Mouse (Mus musculus): ENCODE data around the gene Atp5d. TPM values are rescaled to one million over a fixed set of nuclear protein-coding genes. Genes with fewer than 3 reads are reported as not detected.
A peak's percentile ranks its signal among the peaks of the same experiment; 100 is the strongest.

Atp5d gene
- polyA plus RNA-seq (2016; fragmentation: Nextera tagmentation; extraction: Ambion mirVana): 396 and 422 TPM in 2 replicates

GRCm38 (mm10) chr10:80138553-80139438 is at the start of gene Atp5d:
TSS of gene Atp5d (plus strand) at chr10:80138632.
- peaks cover 33% of the 10 kb centered on the region for H3K27me3 ChIP-seq (replicated peaks)
- H3K4me2 ChIP-seq (replicated peaks): peak within 1 kb of the TSS; percentile 99
- H3K9me3 ChIP-seq: no peaks in the 10 kb centered on the region
- peaks cover 21% of the 10 kb centered on the region for H3K36me3 ChIP-seq
- under 1% methylated on average over 84 of the region's 94 CpGs for WGBS
- 0 out of 2 replicates have a peak, but pooled peaks have one; percentile 2 for ATAC-seq (ENCODE audit: low FRiP score, low read depth)
- peak within 1 kb of the TSS; percentile 90 for H3K27ac ChIP-seq
- H3K9ac ChIP-seq: peak within 1 kb of the TSS; percentile 94
- peaks cover 55% of the 10 kb centered on the region for H3K4me1 ChIP-seq
- peak within 1 kb of the TSS; percentile 84 for H3K4me3 ChIP-seq

- H3K4me1 ChIP-seq: no peaks in the 10 kb centered on the region
- 62% methylated on average over 4 of the region's 4 CpGs for WGBS
- ATAC-seq (ENCODE audit: low FRiP score, low read depth): no peak
- H3K4me2 ChIP-seq (replicated peaks): no peak overlapping the region
- no peak overlapping the region for H3K4me3 ChIP-seq
- H3K27me3 ChIP-seq (replicated peaks): no peaks in the 10 kb centered on the region
- H3K9me3 ChIP-seq: no peaks in the 10 kb centered on the region
- 0 out of 2 replicates have a peak overlapping the region, but pooled peaks have one; percentile 5 for H3K9ac ChIP-seq
- H3K27ac ChIP-seq: no peak overlapping the region
- peaks cover 4% of the 10 kb centered on the region; the same call in 1 of the 2 replicates for H3K36me3 ChIP-seq
Measured at GRCm38 (mm10) chr10:80089146-80089545, 49.3 kb upstream of the Atp5d start.

GRCm38 (mm10) chr10:80091527-80091926 is 46.9 kb upstream of the Atp5d start:
- no peak overlapping the region for H3K4me2 ChIP-seq (replicated peaks)
- ATAC-seq (ENCODE audit: low FRiP score, low read depth): no peak
- H3K27me3 ChIP-seq (replicated peaks): no peaks in the 10 kb centered on the region
- no peaks in the 10 kb centered on the region for H3K36me3 ChIP-seq
- no peak overlapping the region for H3K9ac ChIP-seq
- no peak overlapping the region for H3K27ac ChIP-seq
- no peak overlapping the region for H3K4me3 ChIP-seq
- H3K9me3 ChIP-seq: no peaks in the 10 kb centered on the region
- no peaks in the 10 kb centered on the region for H3K4me1 ChIP-seq
- WGBS: 86% methylated on average over 6 of the region's 6 CpGs

GRCm38 (mm10) chr10:80092690-80093089 is 45.7 kb upstream of the Atp5d start:
- no peak overlapping the region for H3K27ac ChIP-seq
- no peaks in the 10 kb centered on the region for H3K9me3 ChIP-seq
- WGBS: 83% methylated on average over 5 of the region's 5 CpGs
- no peaks in the 10 kb centered on the region for H3K36me3 ChIP-seq
- no peak overlapping the region for H3K4me2 ChIP-seq (replicated peaks)
- no peak overlapping the region for H3K9ac ChIP-seq
- no peak overlapping the region for H3K4me3 ChIP-seq
- H3K4me1 ChIP-seq: peaks cover 6% of the 10 kb centered on the region; the same call in 1 of the 2 replicates
- H3K27me3 ChIP-seq (replicated peaks): no peaks in the 10 kb centered on the region
- ATAC-seq (ENCODE audit: low FRiP score, low read depth): no peak

GRCm38 (mm10) chr10:80094085-80094484 is 44.3 kb upstream of the Atp5d start:
- Histone ChIP-seq H3K27ac (no peak overlapping the region), H3K4me2 (replicated peaks) (no peak overlapping the region), H3K9ac (no peak overlapping the region), H3K36me3 (no peaks in the 10 kb centered on the region), H3K4me1 (peaks cover 6% of the 10 kb centered on the region; the same call in 1 of the 2 replicates), H3K9me3 (no peaks in the 10 kb centered on the region), H3K4me3 (no peak overlapping the region), H3K27me3 (replicated peaks) (no peaks in the 10 kb centered on the region)
- no peak for ATAC-seq (ENCODE audit: low FRiP score, low read depth)
- 88% methylated on average over 6 of the region's 6 CpGs for WGBS

GRCm38 (mm10) chr10:80094684-80095083 is 43.7 kb upstream of the Atp5d start:
- Histone ChIP-seq H3K27me3 (replicated peaks) (no peaks in the 10 kb centered on the region), H3K4me1 (peaks cover 6% of the 10 kb centered on the region; the same call in 1 of the 2 replicates), H3K9ac (no peak overlapping the region), H3K36me3 (no peaks in the 10 kb centered on the region), H3K4me3 (no peak overlapping the region), H3K4me2 (replicated peaks) (no peak overlapping the region), H3K9me3 (no peaks in the 10 kb centered on the region), H3K27ac (no peak overlapping the region)
- no peak for ATAC-seq (ENCODE audit: low FRiP score, low read depth)
- 90% methylated on average over 3 of the region's 3 CpGs for WGBS

GRCm38 (mm10) chr10:80095547-80095946 is 42.9 kb upstream of the Atp5d start:
- Histone ChIP-seq H3K9me3 (no peaks in the 10 kb centered on the region), H3K27me3 (replicated peaks) (no peaks in the 10 kb centered on the region), H3K4me2 (replicated peaks) (no peak overlapping the region), H3K27ac (no peak overlapping the region), H3K9ac (no peak overlapping the region), H3K36me3 (no peaks in the 10 kb centered on the region), H3K4me1 (peaks cover 7% of the 10 kb centered on the region), H3K4me3 (no peak overlapping the region)
- ATAC-seq (ENCODE audit: low FRiP score, low read depth): no peak
- WGBS: 86% methylated on average over 5 of the region's 5 CpGs

GRCm38 (mm10) chr10:80097275-80097674 is 41.2 kb upstream of the Atp5d start:
- WGBS: 19% methylated on average over 7 of the region's 7 CpGs
- no peak overlapping the region for H3K9ac ChIP-seq
- no peaks in the 10 kb centered on the region for H3K36me3 ChIP-seq
- no peaks in the 10 kb centered on the region for H3K27me3 ChIP-seq (replicated peaks)
- peaks cover 19% of the 10 kb centered on the region for H3K4me1 ChIP-seq
- no peaks in the 10 kb centered on the region for H3K9me3 ChIP-seq
- no peak overlapping the region for H3K27ac ChIP-seq
- ATAC-seq (ENCODE audit: low FRiP score, low read depth): no peak
- H3K4me3 ChIP-seq: no peak overlapping the region
- no peak overlapping the region for H3K4me2 ChIP-seq (replicated peaks)

- no peak for ATAC-seq (ENCODE audit: low FRiP score, low read depth)
- no peak overlapping the region for H3K9ac ChIP-seq
- H3K27me3 ChIP-seq (replicated peaks): no peaks in the 10 kb centered on the region
- no peak overlapping the region for H3K27ac ChIP-seq
- no peak overlapping the region for H3K4me2 ChIP-seq (replicated peaks)
- no peaks in the 10 kb centered on the region for H3K36me3 ChIP-seq
- WGBS: 83% methylated on average over 5 of the region's 5 CpGs
- H3K9me3 ChIP-seq: no peaks in the 10 kb centered on the region
- peaks cover 19% of the 10 kb centered on the region for H3K4me1 ChIP-seq
- no peak overlapping the region for H3K4me3 ChIP-seq
Measured at GRCm38 (mm10) chr10:80098630-80099029, 39.8 kb upstream of the Atp5d start.

- no peak for ATAC-seq (ENCODE audit: low FRiP score, low read depth)
- Histone ChIP-seq H3K4me1 (peaks cover 19% of the 10 kb centered on the region), H3K4me3 (no peak overlapping the region), H3K9ac (no peak overlapping the region), H3K36me3 (no peaks in the 10 kb centered on the region), H3K4me2 (replicated peaks) (peak overlapping the region; percentile 98), H3K27me3 (replicated peaks) (no peaks in the 10 kb centered on the region), H3K9me3 (no peaks in the 10 kb centered on the region), H3K27ac (no peak overlapping the region)
- WGBS: 72% methylated on average over 11 of the region's 11 CpGs
Measured at GRCm38 (mm10) chr10:80100982-80101381, 37.5 kb upstream of the Atp5d start.

GRCm38 (mm10) chr10:80102216-80102915 is 36.1 kb upstream of the Atp5d start:
- no peaks in the 10 kb centered on the region for H3K27me3 ChIP-seq (replicated peaks)
- H3K27ac ChIP-seq: peak overlapping the region; percentile 38; the same call in 1 of the 2 replicates
- ATAC-seq (ENCODE audit: low FRiP score, low read depth): peak; percentile 81
- peak overlapping the region; percentile 84 for H3K9ac ChIP-seq
- peak overlapping the region; percentile 98 for H3K4me2 ChIP-seq (replicated peaks)
- peak overlapping the region; percentile 93 for H3K4me3 ChIP-seq
- no peaks in the 10 kb centered on the region for H3K9me3 ChIP-seq
- no peaks in the 10 kb centered on the region for H3K36me3 ChIP-seq
- under 1% methylated on average over 59 of the region's 59 CpGs for WGBS
- peaks cover 15% of the 10 kb centered on the region for H3K4me1 ChIP-seq

- no peak overlapping the region for H3K27ac ChIP-seq
- WGBS: 87% methylated on average over 2 of the region's 2 CpGs
Measured at GRCm38 (mm10) chr10:80103032-80103431, 35.4 kb upstream of the Atp5d start.

More at GRCm38 (mm10) chr10:80103032-80103431, 35.4 kb upstream of the Atp5d start:
- Histone ChIP-seq H3K4me1 (peaks cover 13% of the 10 kb centered on the region), H3K4me3 (no peak overlapping the region), H3K9ac (peak overlapping the region; percentile 84; the same call in 1 of the 2 replicates), H3K27me3 (replicated peaks) (no peaks in the 10 kb centered on the region), H3K9me3 (no peaks in the 10 kb centered on the region), H3K4me2 (replicated peaks) (peak overlapping the region; percentile 98), H3K36me3 (no peaks in the 10 kb centered on the region)
- no peak for ATAC-seq (ENCODE audit: low FRiP score, low read depth)

All from neural tube, embryonic 12.5 days (tissue).